Mouse (Mus musculus) gastrocnemius, postnatal 14 days (tissue): ENCODE results near the gene Gpatch8. TPM values are rescaled to one million over a fixed set of nuclear protein-coding genes. Genes with fewer than 3 reads are reported as not detected.

Experiments
- DNase-seq: peaks from one replicate; pipeline ENCODE4 v3.0.0; 2021; ENCODE audit warnings: mixed read lengths
- intact Hi-C: fragments of 180-260 bp; cut with DNase I; formaldehyde crosslinking; loops from one replicate; pipeline ENCODE4 v1.15.1; 2025; ENCODE audit warnings: low total_unique reads
- total RNA-seq, 2 experiments: library from RNA; stranded (reverse); gene quantifications; 2 replicates each; pipeline ENCODE4 v1.2.3; 2021

The Gpatch8 gene
- total RNA-seq, 2 experiments from 2014 or later = 21.1 to 27.7 TPM

DNA sequence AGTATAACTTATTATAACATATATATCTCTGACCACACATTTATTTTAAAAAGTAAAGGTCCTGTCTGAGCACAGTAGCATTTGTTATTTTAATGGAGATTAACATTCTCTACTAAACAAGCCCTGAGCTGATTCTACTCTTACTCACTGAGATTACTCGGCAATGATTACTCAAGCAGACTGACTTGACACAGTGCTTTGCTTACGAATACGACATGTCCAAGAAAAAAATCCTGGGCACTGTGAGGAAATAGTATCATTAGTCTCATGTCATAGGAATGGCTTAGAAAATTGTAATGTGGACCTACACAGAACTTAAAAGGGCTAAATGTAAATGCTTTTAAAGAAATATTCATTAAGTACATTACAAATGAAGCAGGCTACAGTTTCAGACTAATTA is 20.0 kb downstream of the Gpatch8 start:
- intact Hi-C loops = no loop called here
- DNase-seq = no peak

DNA sequence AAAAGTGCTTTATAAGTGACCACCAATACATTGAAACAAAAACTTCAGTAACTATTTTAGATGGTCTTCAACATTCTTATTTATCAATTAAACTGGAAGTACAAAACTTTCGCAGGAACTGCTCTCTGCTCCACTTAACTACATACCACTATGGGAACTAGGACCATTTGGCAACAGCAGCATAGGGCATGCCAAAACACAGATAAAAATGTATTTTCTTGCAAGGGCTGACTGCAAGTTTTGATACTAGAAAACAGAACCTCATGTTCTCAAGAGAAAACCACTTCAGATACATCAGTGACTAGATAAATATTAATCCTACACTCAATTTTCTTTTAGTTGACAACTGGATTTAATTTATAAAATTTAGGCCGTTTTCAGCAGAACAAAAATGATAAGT is 22.1 kb downstream of the Gpatch8 start:
- DNase-seq = no peak
- intact Hi-C loops = no loop called here

DNA sequence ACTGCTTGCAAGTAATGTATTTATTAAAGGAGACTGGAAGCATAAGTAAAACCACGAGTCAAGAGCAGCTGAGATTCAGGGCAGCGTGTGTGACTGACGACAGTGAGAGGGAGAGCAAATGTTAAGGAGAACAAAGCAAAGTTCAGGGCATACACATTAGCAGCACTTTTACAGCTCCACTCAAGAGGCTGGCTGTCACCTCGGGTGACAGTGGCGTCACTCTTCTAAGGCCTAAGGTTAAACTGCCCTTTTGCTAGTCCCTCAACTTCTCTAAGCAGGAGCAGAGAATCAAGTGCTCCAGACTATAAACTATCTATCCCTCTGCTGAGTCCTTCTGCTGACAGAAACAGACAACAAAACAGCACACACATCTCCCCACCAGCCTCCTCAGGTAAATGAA is 24.8 kb downstream of the Gpatch8 start:
- no peak for DNase-seq
- intact Hi-C loops = no loop called here

DNA sequence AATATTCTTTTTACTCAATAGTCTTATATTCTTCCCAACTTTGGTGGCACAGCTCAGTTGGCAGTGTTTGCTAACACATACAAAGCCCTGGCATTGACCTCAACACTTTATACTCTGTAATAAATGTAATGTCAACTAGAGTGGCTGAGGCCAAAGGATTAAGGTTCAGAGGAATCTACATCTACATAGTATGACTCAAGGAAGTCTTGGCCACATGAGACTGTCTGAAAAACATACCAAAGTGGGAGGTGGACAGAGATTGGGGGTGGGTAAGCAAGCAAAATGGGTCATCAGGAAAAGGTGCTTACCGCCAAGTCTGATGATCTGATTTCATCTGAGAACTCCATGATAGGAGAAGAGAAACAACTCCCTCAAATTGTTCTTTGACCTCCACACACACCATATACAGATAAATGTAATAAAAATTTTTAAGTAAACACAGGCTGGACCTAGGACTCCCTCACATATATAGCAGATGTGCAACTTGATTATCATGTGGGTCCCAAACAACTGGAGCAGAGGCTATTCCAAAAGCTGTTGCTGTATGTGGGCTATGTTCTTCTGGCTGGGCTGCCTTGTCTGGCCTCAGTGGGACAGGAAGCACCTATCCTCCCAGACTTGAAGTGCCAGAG is 41.3 kb downstream of the Gpatch8 start:
- DNase-seq = no peak
- intact Hi-C loops = no loop called here

- intact Hi-C loops = no loop called here
- DNase-seq = peak; percentile 35
Measured at GRCm38 (mm10) chr11:102510226-102510625, 46.0 kb downstream of the Gpatch8 start.

- DNase-seq = no peak
- intact Hi-C loops = no loop called here
Measured at GRCm38 (mm10) chr11:102496732-102497131, 59.5 kb downstream of the Gpatch8 start.

GRCm38 (mm10) chr11:102496206-102496605 is 60.0 kb downstream of the Gpatch8 start:
- intact Hi-C loops = no loop called here
- no peak for DNase-seq

DNA sequence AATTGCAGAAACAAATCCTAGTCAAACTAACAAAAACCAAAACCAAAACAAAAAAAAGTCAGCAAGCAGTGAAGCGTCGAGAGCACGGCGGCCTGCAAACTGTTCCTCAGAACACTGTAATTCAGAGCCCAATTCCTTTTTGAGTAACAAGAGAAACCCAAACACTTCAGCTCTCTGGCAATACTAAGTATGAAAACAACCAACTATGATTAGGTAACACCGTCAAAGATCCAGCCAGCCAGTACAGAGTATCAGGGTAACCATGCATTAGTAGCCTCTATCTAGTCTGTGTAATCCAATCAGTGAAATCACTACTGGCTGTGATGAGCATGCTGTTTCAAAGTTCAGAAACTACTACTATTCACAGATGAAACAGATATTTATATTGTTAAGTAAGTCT is 60.5 kb downstream of the Gpatch8 start:
- DNase-seq = no peak
- intact Hi-C loops = no loop called here

GRCm38 (mm10) chr11:102495114-102495513 is 61.1 kb downstream of the Gpatch8 start:
- intact Hi-C loops = no loop called here
- DNase-seq = no peak

DNA sequence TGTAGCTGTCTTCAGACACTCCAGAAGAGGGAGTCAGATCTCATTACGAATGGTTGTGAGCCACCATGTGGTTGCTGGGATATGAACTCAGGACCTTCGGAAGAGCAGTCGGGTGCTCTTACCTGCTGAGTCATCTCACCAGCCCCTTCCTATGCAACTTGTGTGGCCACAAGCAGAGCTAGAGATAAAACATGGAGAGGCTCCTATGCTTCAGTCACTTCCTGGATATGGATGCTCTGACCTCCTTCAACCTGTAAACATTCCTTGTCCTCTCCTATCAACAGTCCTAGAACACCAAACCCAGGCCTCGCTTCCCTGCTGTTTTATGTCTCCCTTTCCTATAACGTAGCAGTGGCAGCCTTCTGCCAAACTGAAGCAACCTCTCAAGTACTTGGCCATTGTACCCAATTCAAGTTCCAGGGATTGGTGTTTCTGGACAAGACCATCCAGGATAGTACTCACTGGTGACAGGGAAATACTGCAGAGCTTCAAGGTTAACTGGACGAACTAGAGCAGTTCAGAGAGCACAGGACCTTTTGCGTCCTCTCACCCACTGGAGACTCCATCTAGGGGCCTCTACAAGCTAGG is 62.0 kb downstream of the Gpatch8 start:
- DNase-seq = no peak
- intact Hi-C loops = no loop called here

DNA sequence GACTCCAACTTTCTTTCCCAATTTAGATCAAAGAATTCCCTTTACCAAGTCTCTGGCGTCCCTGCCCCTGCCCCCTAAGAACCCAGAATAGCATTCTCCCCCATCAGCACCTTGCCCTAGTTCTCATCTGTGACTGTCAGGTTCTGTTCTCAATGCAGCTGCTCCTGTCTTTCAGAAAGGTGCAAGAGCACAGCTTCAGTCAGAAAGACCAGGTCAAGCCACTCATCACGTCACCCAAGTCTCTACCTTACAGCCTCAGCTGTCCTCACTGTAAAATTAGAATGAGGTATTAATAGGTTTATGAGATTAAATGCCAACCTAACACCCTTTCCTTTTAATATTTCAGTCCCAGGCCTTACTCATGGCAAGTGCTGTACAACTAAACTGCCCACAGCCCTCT is 63.0 kb downstream of the Gpatch8 start:
- no peak for DNase-seq

GRCm38 (mm10) chr11:102487901-102488300 is 68.3 kb downstream of the Gpatch8 start:
- no peak for DNase-seq
- intact Hi-C loops = loop anchor here (5.0 to 10.0 kb wide), 2 partner anchors 89 to 167 kb away; partner anchors contain the start of gene Gm11627

More for the DNA sequence above, 63.0 kb downstream of the Gpatch8 start:
- intact Hi-C loops = no loop called here

GRCm38 (mm10) chr11:102486733-102487386 is 69.3 kb downstream of the Gpatch8 start:
- intact Hi-C loops = loop anchor here (5.0 to 10.0 kb wide), 2 partner anchors 90 to 168 kb away; partner anchors contain the start of gene Gm11627
- DNase-seq = no peak

DNA sequence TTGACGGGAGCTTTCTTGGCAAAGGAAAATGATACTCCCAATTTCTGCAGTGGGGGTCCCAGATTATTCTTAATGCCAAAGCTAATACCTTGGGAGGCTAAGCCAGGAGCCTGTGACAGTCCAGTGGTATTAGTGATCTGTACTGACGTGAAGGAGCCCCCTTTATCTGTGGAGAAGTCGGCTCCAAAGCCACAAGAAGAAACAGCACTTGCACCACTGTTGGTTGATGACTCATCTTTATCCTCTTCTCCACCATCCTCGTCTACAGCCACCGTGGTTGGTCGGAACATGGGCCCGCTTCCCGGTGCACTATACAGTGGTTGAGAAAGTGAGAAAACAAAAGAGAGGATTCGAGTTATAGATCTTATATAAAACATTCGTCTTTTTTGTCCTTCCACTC is 74.4 kb downstream of the Gpatch8 start:
- intact Hi-C loops = loop anchor here (10.0 kb wide), 1 partner anchor 173 kb away; no protein-coding TSS in a partner anchor

GRCm38 (mm10) chr11:102480897-102481296 is 75.3 kb downstream of the Gpatch8 start:
- intact Hi-C loops = loop anchor here (10.0 kb wide), 1 partner anchor 174 kb away; no protein-coding TSS in a partner anchor
- no peak for DNase-seq

More for the DNA sequence above, 74.4 kb downstream of the Gpatch8 start:
- no peak for DNase-seq

GRCm38 (mm10) chr11:102480111-102480510 is 76.1 kb downstream of the Gpatch8 start:
- no peak for DNase-seq
- intact Hi-C loops = loop anchor here (10.0 kb wide), 1 partner anchor 175 kb away; no protein-coding TSS in a partner anchor

DNA sequence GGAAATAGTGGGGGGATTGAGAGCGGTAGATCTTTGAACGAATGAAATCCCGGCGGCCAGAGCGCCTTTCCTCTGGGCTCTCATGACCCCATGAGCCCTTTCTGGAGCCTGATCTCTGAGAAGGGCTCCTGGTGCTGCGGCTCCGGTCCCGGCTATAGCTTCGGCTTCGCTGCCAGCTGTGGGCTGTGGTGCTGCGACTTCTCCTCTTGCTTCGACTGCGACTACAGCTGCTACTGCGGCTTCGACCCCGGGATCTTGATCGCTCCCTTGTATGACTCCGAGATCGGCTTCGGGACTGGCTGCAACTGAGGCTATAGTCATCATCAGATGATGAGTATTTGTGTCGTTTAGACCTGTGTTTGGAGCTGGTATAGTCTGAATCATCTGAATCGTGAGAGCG is 76.6 kb downstream of the Gpatch8 start:
- DNase-seq = no peak
- intact Hi-C loops = no loop called here

GRCm38 (mm10) chr11:102478671-102479070 is 77.5 kb downstream of the Gpatch8 start:
- intact Hi-C loops = no loop called here

DNA sequence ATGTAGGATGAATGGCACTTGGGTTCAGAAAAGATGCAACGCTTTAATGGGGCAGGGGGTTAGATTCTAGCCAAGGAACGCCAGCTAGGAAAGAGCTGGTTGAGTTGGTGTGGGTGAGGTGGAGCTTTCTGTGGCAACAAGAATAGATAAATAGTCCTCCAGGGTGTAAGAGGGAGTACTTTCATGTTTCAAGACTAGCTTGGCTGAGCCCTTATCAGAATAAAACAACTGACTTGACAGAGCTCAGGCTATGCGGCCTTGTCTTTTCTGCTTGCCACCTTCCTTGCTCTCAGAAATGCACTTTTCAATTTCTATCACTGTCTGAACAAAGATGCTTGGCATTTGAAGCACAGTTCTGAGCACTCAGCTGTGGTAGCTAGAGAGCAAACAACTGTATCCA is 81.2 kb downstream of the Gpatch8 start:
- DNase-seq = no peak
- intact Hi-C loops = no loop called here

More at GRCm38 (mm10) chr11:102478671-102479070, 77.5 kb downstream of the Gpatch8 start:
- no peak for DNase-seq

DNA sequence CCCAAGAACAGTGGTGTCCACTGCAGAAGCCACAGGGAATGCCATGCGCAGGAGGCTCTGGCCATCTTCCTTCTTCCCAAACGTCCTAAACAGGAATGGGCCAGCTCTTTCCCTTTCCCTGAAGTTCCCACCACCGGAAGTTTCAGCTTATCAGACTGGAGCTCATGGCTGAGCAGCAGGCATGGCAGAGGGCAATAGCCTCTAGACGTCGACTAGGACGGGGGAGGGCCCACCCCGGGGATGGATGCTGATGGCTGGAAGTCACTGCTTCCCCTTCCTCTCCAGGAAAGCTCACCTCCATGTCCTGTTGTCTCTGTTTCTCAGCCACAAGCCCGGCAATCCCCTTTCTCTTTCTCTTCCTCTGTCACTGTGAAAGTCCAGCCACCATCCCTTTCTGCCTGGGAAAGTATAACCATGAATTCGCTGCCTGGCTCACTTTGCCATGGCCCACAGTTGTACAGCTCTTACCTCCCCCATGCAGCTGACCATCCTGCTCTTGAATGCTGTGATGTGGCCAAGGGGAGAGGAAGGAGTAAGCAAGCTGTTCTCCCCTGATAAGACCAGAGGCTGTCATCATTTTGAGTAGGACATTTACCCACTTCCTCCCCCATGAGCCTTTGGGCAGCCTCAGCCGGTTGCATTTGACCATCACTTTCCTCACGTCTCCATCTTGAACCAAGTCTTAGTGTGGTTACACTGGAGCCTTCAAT is 86.4 kb downstream of the Gpatch8 start, which contains the start of gene Itga2b:
Gene Itga2b, minus strand, starts transcription at position 475 of the 710 bp plus-strand sequence.
- intact Hi-C loops = no loop called here
- no peak for DNase-seq
